Mouse (Mus musculus) CH12.LX (cell line): Measurements from ENCODE around the gene Usp47. TPM values are rescaled to one million over a fixed set of nuclear protein-coding genes. Genes with fewer than 3 reads are reported as not detected.

Experiments used
- DNase-seq: peaks from one replicate; pipeline ENCODE4 v3.0.0-alpha.2; 2013; ENCODE audit errors: extremely low read depth
- H3K27ac ChIP-seq: 2 replicates; pipeline ENCODE4 v1.5.1; 2012; ENCODE audit warnings: low read depth, mild to moderate bottlenecking, control low read depth, moderate library complexity; ENCODE audit not compliant: insufficient read depth
- H3K27me3 ChIP-seq: replicated peaks from 2 replicates; pipeline ENCODE3; 2012; ENCODE audit warnings: inconsistent platforms
- H3K36me3 ChIP-seq, 2 experiments: replicated peaks in 1 of 2; 2 replicates each; pipeline versions ENCODE3 to v1.6.1; 2012; ENCODE audit warnings: inconsistent platforms in 1 of 2, low read length in 1 of 2, mild to moderate bottlenecking in 1 of 2, mixed read lengths in 1 of 2, moderate library complexity in 1 of 2; ENCODE audit not compliant: control insufficient read depth in 1 of 2, insufficient read depth in 1 of 2
- H3K4me1 ChIP-seq, 2 experiments: 2 replicates each; pipeline ENCODE4 v1.6.1; 2012; ENCODE audit warnings: inconsistent platforms in 1 of 2, moderate library complexity in 1 of 2; ENCODE audit not compliant: insufficient read depth in 2 of 2, control insufficient read depth in 1 of 2
- H3K4me2 ChIP-seq: 2 replicates; pipeline ENCODE4 v1.6.1; 2012; ENCODE audit warnings: low read depth, mild to moderate bottlenecking, control low read depth; ENCODE audit not compliant: poor library complexity, insufficient read depth, severe bottlenecking
- H3K4me3 ChIP-seq, 3 experiments: fragments of 150-350 bp in 1 of 3; sonication (generic) in 1 of 3; replicated peaks in 1 of 3; 2 replicates each; pipeline versions ENCODE3 to v1.5.1; 2011 to 2012; ENCODE audit warnings: low read depth in 2 of 3, low read length in 2 of 3, mild to moderate bottlenecking in 2 of 3, moderate library complexity in 2 of 3, control low read depth in 1 of 3, improper control_type of control experiment in 1 of 3, inconsistent platforms in 1 of 3, mixed read lengths in 1 of 3; ENCODE audit not compliant: poor library complexity in 1 of 3
- H3K79me2 ChIP-seq: replicated peaks from 2 replicates; pipeline ENCODE4 v1.6.1; 2012; ENCODE audit warnings: mild to moderate bottlenecking, moderate library complexity; ENCODE audit not compliant: control insufficient read depth, poor library complexity, insufficient read depth, severe bottlenecking; ENCODE audit errors: extremely low read depth
- H3K9ac ChIP-seq: 2 replicates; pipeline ENCODE4 v1.6.1; 2012; ENCODE audit warnings: low read depth, mild to moderate bottlenecking, control low read depth, moderate library complexity; ENCODE audit not compliant: insufficient read depth
- H3K9me3 ChIP-seq: replicated peaks from 2 replicates; pipeline ENCODE3; 2012; ENCODE audit warnings: low read length, inconsistent platforms, mixed read lengths
- BHLHE40 ChIP-seq: IDR thresholded peaks from 2 replicates; pipeline ENCODE4 v1.6.1; 2011; ENCODE audit warnings: mild to moderate bottlenecking, low read depth, low read length, improper control_type of control experiment
- CHD1 ChIP-seq: IDR thresholded peaks from 2 replicates; pipeline ENCODE4 v1.6.1; 2012; ENCODE audit warnings: low read depth, low read length, improper control_type of control experiment, inconsistent platforms
- CTCF ChIP-seq, 2 experiments: IDR thresholded peaks in 1 of 2; conservative IDR thresholded peaks in 1 of 2; 2 replicates each; pipeline ENCODE4 v1.5.1; 2011 to 2012; ENCODE audit warnings: low read depth in 2 of 2, low read length in 2 of 2, improper control_type of control experiment in 1 of 2, inconsistent platforms in 1 of 2, mild to moderate bottlenecking in 1 of 2, moderate library complexity in 1 of 2
- ETS1 ChIP-seq: conservative IDR thresholded peaks from 2 replicates; pipeline ENCODE4 v1.6.1; 2012; ENCODE audit warnings: low read depth, mild to moderate bottlenecking, inconsistent platforms, low read length, improper control_type of control experiment, moderate library complexity
- HCFC1 ChIP-seq: IDR thresholded peaks from 2 replicates; pipeline ENCODE4 v1.6.1; 2012; ENCODE audit warnings: low read depth, mild to moderate bottlenecking, inconsistent platforms, low read length, improper control_type of control experiment
- IRF4 ChIP-seq: IDR thresholded peaks from 2 replicates; pipeline ENCODE4 v1.6.1; 2014; ENCODE audit warnings: low read depth, mild to moderate bottlenecking, inconsistent platforms, low read length, improper control_type of control experiment
- JUN ChIP-seq: IDR thresholded peaks from 2 replicates; pipeline ENCODE4 v1.6.1; 2011; ENCODE audit warnings: low read depth, mild to moderate bottlenecking, low read length, improper control_type of control experiment, moderate library complexity; ENCODE audit not compliant: insufficient read depth
- KAT2A ChIP-seq: IDR thresholded peaks from 2 replicates; pipeline ENCODE4 v1.6.1; 2012; ENCODE audit warnings: low read length, improper control_type of control experiment, inconsistent platforms; ENCODE audit not compliant: insufficient replicate concordance
- MAZ ChIP-seq: IDR thresholded peaks from 2 replicates; pipeline ENCODE4 v1.6.1; 2012; ENCODE audit warnings: low read depth, mild to moderate bottlenecking, inconsistent platforms, low read length, improper control_type of control experiment, moderate library complexity
- NELFE ChIP-seq: IDR thresholded peaks from 2 replicates; pipeline ENCODE4 v1.6.1; 2011; ENCODE audit warnings: low read depth, low read length, improper control_type of control experiment
- NRF1 ChIP-seq: IDR thresholded peaks from 2 replicates; pipeline ENCODE4 v1.6.1; 2014; ENCODE audit warnings: low read depth, mild to moderate bottlenecking, inconsistent platforms, low read length, improper control_type of control experiment, moderate library complexity
- PAX5 ChIP-seq: IDR thresholded peaks from 2 replicates; pipeline ENCODE4 v1.6.1; 2012; ENCODE audit warnings: low read length, inconsistent platforms, mixed read lengths
- SIN3A ChIP-seq: IDR thresholded peaks from 2 replicates; pipeline ENCODE4 v1.6.1; 2012; ENCODE audit warnings: low read length, improper control_type of control experiment, inconsistent platforms
- SMC3 ChIP-seq: IDR thresholded peaks from 2 replicates; pipeline ENCODE4 v1.6.1; 2011; ENCODE audit warnings: low read depth, low read length, improper control_type of control experiment
- UBTF ChIP-seq: IDR thresholded peaks from 2 replicates; pipeline ENCODE4 v1.6.1; 2012; ENCODE audit warnings: low read depth, mild to moderate bottlenecking, inconsistent platforms, low read length, improper control_type of control experiment, moderate library complexity
- USF2 ChIP-seq: conservative IDR thresholded peaks from 2 replicates; pipeline ENCODE4 v1.6.1; 2011; ENCODE audit warnings: low read depth, low read length, improper control_type of control experiment
- ZC3H11A ChIP-seq: IDR thresholded peaks from 2 replicates; pipeline ENCODE4 v1.6.1; 2012; ENCODE audit warnings: low read depth, mild to moderate bottlenecking, inconsistent platforms, low read length, improper control_type of control experiment
- ZKSCAN1 ChIP-seq: IDR thresholded peaks from 2 replicates; pipeline ENCODE4 v1.6.1; 2012; ENCODE audit warnings: low read depth, inconsistent platforms, low read length, improper control_type of control experiment, borderline replicate concordance
- ZNF384 ChIP-seq: IDR thresholded peaks from 2 replicates; pipeline ENCODE4 v1.6.1; 2012; ENCODE audit warnings: low read depth, low read length, improper control_type of control experiment, inconsistent platforms
- dilution Hi-C: fragments of 300-500 bp; cut with MboI; formaldehyde crosslinking; loops from 2 replicates; pipeline ENCODE4 v1.14.3; 2020; ENCODE audit warnings: low sequenced_read_pairs; ENCODE audit not compliant: extremely low pct_unique_long_range_greater_than_20kb, extremely low pct_ligation_motif_present
- in situ Hi-C: fragments of 300-500 bp; cut with MboI; formaldehyde crosslinking; loops from 3 replicates; pipeline ENCODE4 v1.14.3; 2019; ENCODE audit warnings: low sequenced_read_pairs, low pct_ligation_motif_present, low pct_unique_long_range_greater_than_20kb, mixed read lengths
- polyA plus RNA-seq: library from polyadenylated mRNA; unstranded; fragments of >175 nt; gene quantifications from 2 replicates; pipeline ENCODE4 v1.2.1, GENCODE M21; 2012; ENCODE audit warnings: low read depth; ENCODE audit not compliant: insufficient read length
- total RNA-seq, 2 experiments: library from RNA; depleted of rRNA; stranded (reverse); fragments of 300-350 nt in 1 of 2; fragments of >200 nt in 1 of 2; gene quantifications; 2 replicates each; pipeline ENCODE4 v1.2.3; 2012 to 2014

Gene Usp47
- total and polyA plus RNA-seq, 3 experiments: 35.0 to 36.8 (median 35.8) TPM

DNA sequence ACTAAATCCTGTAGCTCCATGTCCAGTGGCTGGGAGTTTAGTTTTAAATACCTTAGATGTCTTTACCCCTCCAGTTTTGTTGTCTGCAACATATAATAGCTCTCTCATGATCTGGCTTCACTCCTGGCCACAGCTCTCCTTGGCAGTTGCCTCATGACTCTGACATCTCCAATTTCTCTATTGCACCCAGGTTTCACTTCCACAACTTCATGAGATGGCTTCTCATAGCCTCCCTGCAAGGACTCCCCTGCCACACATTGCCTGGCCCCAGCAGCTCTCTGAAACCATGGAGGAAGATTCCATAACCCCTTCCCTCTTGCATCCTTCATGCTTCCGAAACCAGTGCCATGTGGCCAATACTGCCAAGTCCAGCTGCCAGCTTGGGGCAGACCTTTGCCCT, 23.1 kb upstream of the Usp47 start:
- Histone ChIP-seq H3K4me3 (no peak overlapping the region), H3K9ac (no peak overlapping the region), H3K27ac (no peak overlapping the region), H3K9me3 (peaks cover 5% of the 10 kb centered on the region), H3K4me1 (peaks cover 0 to 26% of the 10 kb centered on the region in 2 experiments; a peak in 2 of 4 replicates), H3K36me3 (no peaks in the 10 kb centered on the region)
- no peak for TF ChIP-seq ZNF384
- no peak for TF ChIP-seq CHD1
- TF ChIP-seq CTCF (conservative IDR thresholded peaks at IDR 0.05 in 1 of 2, IDR thresholded peaks at IDR 0.05 in 1 of 2; ENCODE audit: low read depth in 2 of 2, low read length in 2 of 2): no peak
- no peak for TF ChIP-seq ZKSCAN1
- TF ChIP-seq NELFE: no peak
- no peak for TF ChIP-seq PAX5
- no peak for TF ChIP-seq SIN3A
- no peak for TF ChIP-seq HCFC1
- no peak for TF ChIP-seq ETS1
- TF ChIP-seq SMC3: no peak
- no peak for TF ChIP-seq BHLHE40
- no peak for TF ChIP-seq IRF4
- TF ChIP-seq KAT2A: no peak
- no peak for TF ChIP-seq UBTF
- TF ChIP-seq USF2: no peak
- no peak for TF ChIP-seq ZC3H11A
- TF ChIP-seq, all 38 proteins: peak for 0
- peak; percentile 9 for DNase-seq
- H3K79me2 ChIP-seq: no peaks in the 10 kb centered on the region
- dilution Hi-C loops (no loop called here), in situ Hi-C loops (no loop called here)
- H3K4me2 ChIP-seq: no peak overlapping the region
- no peaks in the 10 kb centered on the region for H3K27me3 ChIP-seq

GRCm38 (mm10) chr7:112010511-112010910, 12.8 kb upstream of the Usp47 start:
- TF ChIP-seq ZNF384 (no peak), MAZ (no peak), JUN (no peak), NRF1 (no peak), BHLHE40 (no peak), HCFC1 (no peak)
- Histone ChIP-seq H3K4me2 (no peak overlapping the region), H3K9ac (no peak overlapping the region), H3K4me1 (no peaks in the 10 kb centered on the region), H3K36me3 (no peaks in the 10 kb centered on the region), H3K9me3 (no peaks in the 10 kb centered on the region), H3K4me3 (no peak overlapping the region), H3K27me3 (no peaks in the 10 kb centered on the region), H3K27ac (no peak overlapping the region), H3K79me2 (no peaks in the 10 kb centered on the region)
- in situ Hi-C loops (no loop called here), dilution Hi-C loops (no loop called here)
- DNase-seq: no peak
